ENCODE assay signal across 8 mouse cellular contexts in genomic region chr5:64969861-64970771, GRCm38 (mm10). TPM values are rescaled to one million over a fixed set of nuclear protein-coding genes. Genes with fewer than 3 reads are reported as not detected.
DNase-seq lines count a peak whose midpoint lies in the region; ATAC-seq and TF ChIP-seq lines count a peak whose summit lies in the region.

Gene Fam114a1, plus strand, starts transcription at chr5:64970071.

- peak within 1 kb of the TSS; percentile 68 for H3K9ac ChIP-seq in liver, postnatal 0 days (replicated peaks)
- peak within 1 kb of the TSS; percentile 72 for H3K9ac ChIP-seq in neural tube, embryonic 12.5 days
- H3K9ac ChIP-seq in stomach, postnatal 0 days (ENCODE audit: low read length), result peak within 1 kb of the TSS; percentile 87

- no peak for TF ChIP-seq EP300 in liver, postnatal 0 days (IDR thresholded peaks at IDR 0.05; ENCODE audit: low read depth)
- no peak for TF ChIP-seq EP300 in stomach, postnatal 0 days (optimal IDR thresholded peaks at IDR 0.05)

- peak; percentile 13 to 28 for DNase-seq in left cerebral cortex, adult 18-20 months (ENCODE audit: low spot score in 2 of 2)
- no peak for DNase-seq in left cerebral cortex, adult 11 months (ENCODE audit: low spot score)
- peak; percentile 77 for DNase-seq in embryo, embryonic 9.5 days (ENCODE audit: extremely low spot score)
- DNase-seq in heart, adult 8-10 months (ENCODE audit: low spot score), result peak; percentile 70
- peak; percentile 86 for DNase-seq in kidney, adult 2 months
- peak; percentile 82 for DNase-seq in liver, postnatal 0 days
- peak; percentile 88 for DNase-seq in stomach, postnatal 0 days (ENCODE audit: low spot score)

- 1% methylated on average over 68 of the region's 68 CpGs for WGBS in kidney, adult 2 months
- 2% methylated on average over 62 of the region's 68 CpGs for WGBS in liver, postnatal 0 days (ENCODE audit: insufficient replicate concordance)
- 1% methylated on average over 68 of the region's 68 CpGs for WGBS in neural tube, embryonic 12.5 days
- WGBS in stomach, postnatal 0 days, result under 1% methylated on average over 53 of the region's 68 CpGs

- H3K27me3 ChIP-seq in kidney, adult 2 months (replicated peaks; ENCODE audit: control insufficient read depth, insufficient read depth, low read length), result no peaks in the 10 kb centered on the region
- no peaks in the 10 kb centered on the region for H3K27me3 ChIP-seq in liver, postnatal 0 days (ENCODE audit: insufficient read depth, low read length)
- H3K27me3 ChIP-seq in neural tube, embryonic 12.5 days (replicated peaks), result peaks cover 10% of the 10 kb centered on the region; the same call in 1 of the 2 replicates
- no peaks in the 10 kb centered on the region for H3K27me3 ChIP-seq in stomach, postnatal 0 days (ENCODE audit: control insufficient read depth, insufficient read depth, low read length)

- H3K36me3 ChIP-seq in kidney, adult 2 months (ENCODE audit: control insufficient read depth, insufficient read depth, low read length), result no peaks in the 10 kb centered on the region
- no peaks in the 10 kb centered on the region for H3K36me3 ChIP-seq in liver, postnatal 0 days (replicated peaks; ENCODE audit: insufficient read depth, low read length)
- no peaks in the 10 kb centered on the region for H3K36me3 ChIP-seq in neural tube, embryonic 12.5 days
- H3K36me3 ChIP-seq in stomach, postnatal 0 days (ENCODE audit: control insufficient read depth, insufficient read depth, low read length), result no peaks in the 10 kb centered on the region

- no peak for TF ChIP-seq POLR2A in kidney, adult 2 months (IDR thresholded peaks at IDR 0.05; ENCODE audit: low read depth, low read length)

- no peaks in the 10 kb centered on the region for H3K9me3 ChIP-seq in liver, postnatal 0 days (ENCODE audit: low read length)
- H3K9me3 ChIP-seq in neural tube, embryonic 12.5 days, result no peaks in the 10 kb centered on the region
- no peaks in the 10 kb centered on the region for H3K9me3 ChIP-seq in stomach, postnatal 0 days (ENCODE audit: control insufficient read depth, low read length)

- H3K4me3 ChIP-seq in kidney, adult 2 months (ENCODE audit: insufficient read depth, low read depth, low read length), result peak within 1 kb of the TSS; percentile 84
- peak within 1 kb of the TSS; percentile 57 for H3K4me3 ChIP-seq in liver, postnatal 0 days (ENCODE audit: low read depth, low read length)
- H3K4me3 ChIP-seq in neural tube, embryonic 12.5 days, result peak within 1 kb of the TSS; percentile 50
- peak within 1 kb of the TSS; percentile 73 for H3K4me3 ChIP-seq in stomach, postnatal 0 days (ENCODE audit: low read depth, low read length)

- no peak for TF ChIP-seq CTCF in kidney, adult 2 months (conservative IDR thresholded peaks at IDR 0.05; ENCODE audit: insufficient read depth, insufficient read length, low read depth, low read length)
- no peak for TF ChIP-seq CTCF in liver, postnatal 0 days (IDR thresholded peaks at IDR 0.05; ENCODE audit: low read depth)
- no peak for TF ChIP-seq CTCF in stomach, postnatal 0 days (IDR thresholded peaks at IDR 0.05; ENCODE audit: low read depth)

- peak within 1 kb of the TSS; percentile 73 for H3K4me2 ChIP-seq in liver, postnatal 0 days (ENCODE audit: low read depth, low read length)
- peak within 1 kb of the TSS; percentile 99 for H3K4me2 ChIP-seq in neural tube, embryonic 12.5 days (replicated peaks)
- H3K4me2 ChIP-seq in stomach, postnatal 0 days (replicated peaks; ENCODE audit: low read depth), result peak within 1 kb of the TSS; percentile 78

- peak within 1 kb of the TSS; percentile 53; the same call in 1 of the 2 replicates for H3K27ac ChIP-seq in kidney, adult 2 months (ENCODE audit: insufficient read depth, low read depth, low read length)
- H3K27ac ChIP-seq in liver, postnatal 0 days (ENCODE audit: low read depth), result peak within 1 kb of the TSS; percentile 48
- no peak within 1 kb of the TSS for H3K27ac ChIP-seq in neural tube, embryonic 12.5 days
- H3K27ac ChIP-seq in stomach, postnatal 0 days (replicated peaks), result peak within 1 kb of the TSS; percentile 90

- H3K4me1 ChIP-seq in kidney, adult 2 months (ENCODE audit: control insufficient read depth, insufficient read depth, low read length), result no peaks in the 10 kb centered on the region
- peaks cover 3% of the 10 kb centered on the region; the same call in 1 of the 2 replicates for H3K4me1 ChIP-seq in liver, postnatal 0 days (ENCODE audit: insufficient read depth)
- H3K4me1 ChIP-seq in neural tube, embryonic 12.5 days, result peaks cover 3% of the 10 kb centered on the region
- no peaks in the 10 kb centered on the region for H3K4me1 ChIP-seq in stomach, postnatal 0 days (replicated peaks; ENCODE audit: control insufficient read depth, insufficient read depth)

- ATAC-seq in liver, postnatal 0 days, result peak; percentile 92
- ATAC-seq in neural tube, embryonic 12.5 days (ENCODE audit: low FRiP score, low read depth), result peak; percentile 71
- peak; percentile 91 for ATAC-seq in stomach, postnatal 0 days (ENCODE audit: low FRiP score, low TSS enrichment)

RNA-seq across cellular contexts. Expression of gene Fam114a1, which starts in this region (rescaled TPM):
- 1 to 10 TPM; 4.3 to 5.7 TPM for total RNA-seq in left cerebral cortex, adult 18-20 months (2021)
- 10 to 100 TPM; 13.7 to 18.0 (median 15.7) TPM for total RNA-seq in heart, adult 8-10 months (2022)
- polyA plus RNA-seq in kidney, adult 2 months (2012; rRNA removed), result 7.7 and 8.8 TPM in 2 replicates
- polyA plus RNA-seq in liver, postnatal 0 days (2015; fragmentation: Nextera tagmentation; extraction: Ambion mirVana), result 9.4 and 10.2 TPM in 2 replicates
- polyA plus RNA-seq in neural tube, embryonic 12.5 days (2016; fragmentation: Nextera tagmentation; extraction: Ambion mirVana), result 16.8 and 18.2 TPM in 2 replicates
- 28.1 and 31.0 TPM in 2 replicates for polyA plus RNA-seq in stomach, postnatal 0 days (2015; fragmentation: Nextera tagmentation; extraction: Ambion mirVana)
